In the genomic region with DNA sequence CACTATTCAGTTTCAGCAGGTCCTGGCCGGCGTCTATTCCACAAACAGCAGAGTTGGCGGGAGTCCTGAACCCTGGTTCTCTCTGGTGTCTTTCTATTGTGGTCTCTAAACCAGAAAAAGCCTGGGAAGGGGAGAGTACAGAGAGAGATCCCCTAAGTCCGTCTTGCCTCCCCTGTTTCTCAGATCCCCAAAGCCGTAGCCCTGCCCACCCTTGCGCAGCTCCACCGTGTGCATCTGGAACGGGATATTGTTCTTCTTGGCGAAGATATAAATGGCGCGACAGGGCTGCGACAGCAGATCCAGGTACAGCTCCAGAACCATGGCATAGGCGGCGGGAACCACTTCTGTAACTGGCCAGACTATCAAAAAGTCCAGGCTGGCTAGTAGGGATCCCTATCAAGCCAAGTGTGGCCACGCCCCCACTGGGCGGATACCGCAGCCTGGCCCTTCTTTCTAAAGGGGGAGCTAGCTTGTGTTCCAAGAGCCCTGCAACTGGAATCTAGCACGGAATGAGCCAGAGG, we compare ENCODE assay signal across 8 mouse cellular contexts. TPM values are rescaled to one million over a fixed set of nuclear protein-coding genes. Genes with fewer than 3 reads are reported as not detected.
DNase-seq lines count a peak whose midpoint lies in the region; ATAC-seq and TF ChIP-seq lines count a peak whose summit lies in the region.

A gene (minus strand): TSS at position 409 of the 521 bp plus-strand sequence.

- no peak within 1 kb of the TSS for H3K27ac ChIP-seq in bone marrow macrophage, adult 2 months (ENCODE audit: insufficient read depth, low read depth, low read length)
- no peak within 1 kb of the TSS for H3K27ac ChIP-seq in heart, embryonic 15.5 days
- H3K27ac ChIP-seq in kidney, postnatal 0 days, result no peak within 1 kb of the TSS
- H3K27ac ChIP-seq in neural tube, embryonic 14.5 days (ENCODE audit: low read depth, low read length), result no peak within 1 kb of the TSS

- peaks cover 14% of the 10 kb centered on the region for H3K4me1 ChIP-seq in G1E (ENCODE audit: insufficient read depth, low read depth, low read length)
- peaks cover 15% of the 10 kb centered on the region for H3K4me1 ChIP-seq in bone marrow macrophage, adult 2 months (ENCODE audit: control insufficient read depth, insufficient read depth, low read length)
- peaks cover 15% of the 10 kb centered on the region for H3K4me1 ChIP-seq in heart, embryonic 15.5 days (replicated peaks)
- H3K4me1 ChIP-seq in kidney, postnatal 0 days (replicated peaks; ENCODE audit: insufficient read depth, low read length), result no peaks in the 10 kb centered on the region; the same call in 1 of the 2 replicates
- H3K4me1 ChIP-seq in neural tube, embryonic 14.5 days (ENCODE audit: control insufficient read depth, insufficient read depth, low read length), result no peaks in the 10 kb centered on the region; the same call in 1 of the 2 replicates

- no peak for TF ChIP-seq CTCF in G1E (IDR thresholded peaks at IDR 0.05; ENCODE audit: low read depth, low read length)
- TF ChIP-seq CTCF in bone marrow macrophage, adult 2 months (IDR thresholded peaks at IDR 0.05; ENCODE audit: low read depth, low read length), result no peak
- TF ChIP-seq CTCF in kidney, postnatal 0 days (IDR thresholded peaks at IDR 0.05; ENCODE audit: low read depth), result no peak

- TF ChIP-seq POLR2A in bone marrow macrophage, adult 2 months (IDR thresholded peaks at IDR 0.05; ENCODE audit: borderline replicate concordance, low read depth, low read length), result no peak

- WGBS in heart, embryonic 15.5 days, result 3% methylated on average over 18 of the region's 18 CpGs
- WGBS in kidney, postnatal 0 days, result 3% methylated on average over 18 of the region's 18 CpGs
- WGBS in neural tube, embryonic 14.5 days, result 1% methylated on average over 18 of the region's 18 CpGs

- no peaks in the 10 kb centered on the region for H3K36me3 ChIP-seq in G1E (replicated peaks)
- no peaks in the 10 kb centered on the region for H3K36me3 ChIP-seq in heart, embryonic 15.5 days
- no peaks in the 10 kb centered on the region for H3K36me3 ChIP-seq in kidney, postnatal 0 days (ENCODE audit: insufficient read depth, low read length)
- H3K36me3 ChIP-seq in neural tube, embryonic 14.5 days (ENCODE audit: control insufficient read depth, insufficient read depth, low read length), result no peaks in the 10 kb centered on the region

- H3K9ac ChIP-seq in heart, embryonic 15.5 days, result peak within 1 kb of the TSS; percentile 55
- H3K9ac ChIP-seq in kidney, postnatal 0 days (ENCODE audit: low read depth, low read length), result peak within 1 kb of the TSS; percentile 49
- H3K9ac ChIP-seq in neural tube, embryonic 14.5 days (replicated peaks; ENCODE audit: low read depth, low read length), result peak within 1 kb of the TSS; percentile 41

- no peak; the same call in 1 of the 2 replicates for ATAC-seq in G1E (ENCODE audit: extremely low read depth, insufficient number of reproducible peaks, low FRiP score, poor library complexity, severe bottlenecking)
- ATAC-seq in erythroblast, adult 5-6 weeks (replicated peaks; ENCODE audit: low FRiP score, poor library complexity, severe bottlenecking), result peak; percentile 93
- peak; percentile 68; the same call in 1 of the 2 replicates for ATAC-seq in heart, embryonic 15.5 days (replicated peaks; ENCODE audit: insufficient number of reproducible peaks, insufficient read depth, low FRiP score, low read depth)
- no peak for ATAC-seq in kidney, postnatal 0 days (replicated peaks; ENCODE audit: low FRiP score, low read depth)
- peak; percentile 63 for ATAC-seq in neural tube, embryonic 14.5 days (ENCODE audit: low read depth)

- DNase-seq in G1E (ENCODE audit: low spot score), result no peak
- DNase-seq in kidney, postnatal 0 days (ENCODE audit: low spot score), result peak; percentile 33
- peak; percentile 77 to 85 for DNase-seq in lung, adult 18-20 months
- no peak for DNase-seq in thymus, postnatal 14 days

- H3K9me3 ChIP-seq in G1E (replicated peaks), result no peaks in the 10 kb centered on the region
- no peaks in the 10 kb centered on the region for H3K9me3 ChIP-seq in heart, embryonic 15.5 days (replicated peaks)
- no peaks in the 10 kb centered on the region for H3K9me3 ChIP-seq in kidney, postnatal 0 days (replicated peaks; ENCODE audit: low read length)
- H3K9me3 ChIP-seq in neural tube, embryonic 14.5 days (ENCODE audit: control insufficient read depth, low read length), result no peaks in the 10 kb centered on the region

- peaks cover 22% of the 10 kb centered on the region for H3K27me3 ChIP-seq in G1E (ENCODE audit: insufficient read depth, low read length)
- no peaks in the 10 kb centered on the region; the same call in 1 of the 2 replicates for H3K27me3 ChIP-seq in heart, embryonic 15.5 days
- H3K27me3 ChIP-seq in kidney, postnatal 0 days (ENCODE audit: insufficient read depth, low read length), result no peaks in the 10 kb centered on the region
- no peaks in the 10 kb centered on the region for H3K27me3 ChIP-seq in neural tube, embryonic 14.5 days (ENCODE audit: control insufficient read depth, insufficient read depth, low read length)

- peak within 1 kb of the TSS; percentile 57; the same call in 1 of the 2 replicates for H3K4me3 ChIP-seq in G1E (ENCODE audit: low read depth, low read length)
- peak within 1 kb of the TSS; percentile 69 for H3K4me3 ChIP-seq in bone marrow macrophage, adult 2 months (ENCODE audit: insufficient read depth, low read length)
- peak within 1 kb of the TSS; percentile 52 for H3K4me3 ChIP-seq in heart, embryonic 15.5 days
- peak within 1 kb of the TSS; percentile 45 for H3K4me3 ChIP-seq in kidney, postnatal 0 days (replicated peaks; ENCODE audit: low read depth, low read length)
- peak within 1 kb of the TSS; percentile 25 for H3K4me3 ChIP-seq in neural tube, embryonic 14.5 days (ENCODE audit: low read depth, low read length)

- H3K4me2 ChIP-seq in heart, embryonic 15.5 days, result peak within 1 kb of the TSS; percentile 96
- H3K4me2 ChIP-seq in kidney, postnatal 0 days (ENCODE audit: low read length), result peak within 1 kb of the TSS; percentile 93
- H3K4me2 ChIP-seq in neural tube, embryonic 14.5 days (ENCODE audit: low read depth, low read length), result peak within 1 kb of the TSS; percentile 52

RNA-seq across cellular contexts. Expression of the gene that starts here (rescaled TPM):
- not detected in 2 replicates for total RNA-seq in G1E (2014; fragmentation: Nextera tagmentation)
- 0.22 and 1.9 TPM in 2 replicates for total RNA-seq in G1E (2017)
- 0.07 TPM in 1 of 2 replicates, not detected in the other for polyA plus RNA-seq in G1E (2012)
- 1.4 and 4.1 TPM in 2 replicates for polyA plus RNA-seq in bone marrow macrophage, adult 2 months (2012; ENCODE audit: insufficient read depth, insufficient read length, missing spikeins)
- 6.3 and 24.0 TPM in 2 replicates for total RNA-seq in erythroblast, adult 5-6 weeks (2015; ENCODE audit: low replicate concordance)
- total RNA-seq in erythroblast, adult 5-6 weeks (2017; ENCODE audit: low replicate concordance), result 4.1 and 6.8 TPM in 2 replicates
- 7.4 and 14.1 TPM in 2 replicates for polyA plus RNA-seq in heart, embryonic 15.5 days (2015; fragmentation: Nextera tagmentation; extraction: Ambion mirVana)
- 33.2 and 34.4 TPM in 2 replicates for polyA plus RNA-seq in kidney, postnatal 0 days (2015; fragmentation: Nextera tagmentation; extraction: Ambion mirVana)
- 8.8 and 11.2 TPM in 2 replicates for polyA plus RNA-seq in neural tube, embryonic 14.5 days (2014; fragmentation: Nextera tagmentation; extraction: Ambion mirVana)

Comparison
In these comparisons a context has a peak if more than half of its experiments do, and no peak if none do; other contexts are left out.
1. ATAC-seq: peak in erythroblast, adult 5-6 weeks (single experiment), heart, embryonic 15.5 days (single experiment) and neural tube, embryonic 14.5 days (single experiment); none in G1E (single experiment) and kidney, postnatal 0 days (single experiment).
2. DNase-seq: peak in kidney, postnatal 0 days (single experiment) and lung, adult 18-20 months (2 of 2); none in G1E (single experiment) and thymus, postnatal 14 days (single experiment).
3. Peak in every context shown above with its lines, with median percentiles within 50 percentile points of each other: H3K4me3 ChIP-seq, H3K4me2 ChIP-seq and H3K9ac ChIP-seq.